Mouse (Mus musculus) mouse embryonic stem cell (cell line): ENCODE results near the gene Efcc1.

Source experiments
- in situ Hi-C, 2 experiments: fragments of 300-500 bp; cut with MboI; formaldehyde crosslinking; loops; 1 replicate in 1 of 2; 3 replicates in 1 of 2; pipeline ENCODE4 v1.14.3; 2019 to 2020; ENCODE audit warnings: low sequenced_read_pairs in 2 of 2, low pct_unique_long_range_greater_than_20kb in 1 of 2, mixed read lengths in 1 of 2; ENCODE audit not compliant: unreplicated experiment in 1 of 2

Gene Efcc1

GRCm38 (mm10) chr6:87790779-87791480, 60.3 kb downstream of the Efcc1 start:
- in situ Hi-C loops, result no loop called here

GRCm38 (mm10) chr6:87791826-87792225, 61.2 kb downstream of the Efcc1 start:
- in situ Hi-C loops, result no loop called here

GRCm38 (mm10) chr6:87793821-87794510, 63.3 kb downstream of the Efcc1 start:
- in situ Hi-C loops, result no loop called here

GRCm38 (mm10) chr6:87795385-87796150, 64.9 kb downstream of the Efcc1 start:
- in situ Hi-C loops, result no loop called here

GRCm38 (mm10) chr6:87796251-87796880, 65.7 kb downstream of the Efcc1 start:
- in situ Hi-C loops, result no loop called here

- in situ Hi-C loops, result no loop called here
These were observed 66.7 kb downstream of the Efcc1 start for GRCm38 (mm10) chr6:87797321-87797720.

GRCm38 (mm10) chr6:87799576-87799975, 68.9 kb downstream of the Efcc1 start:
- in situ Hi-C loops, result no loop called here

GRCm38 (mm10) chr6:87802462-87802861, 71.8 kb downstream of the Efcc1 start:
- in situ Hi-C loops, result no loop called here

- in situ Hi-C loops, result no loop called here
These were observed 73.4 kb downstream of the Efcc1 start for GRCm38 (mm10) chr6:87804036-87804435.

- in situ Hi-C loops, result no loop called here
These were observed 74.2 kb downstream of the Efcc1 start for GRCm38 (mm10) chr6:87804886-87805285.

GRCm38 (mm10) chr6:87805448-87805847, 74.8 kb downstream of the Efcc1 start:
- in situ Hi-C loops, result no loop called here
